Mouse (Mus musculus) naive thymus-derived CD4-positive, alpha-beta T cell, adult 2 months (primary cell): ENCODE data around the gene Sbds.

Experiments
- DNase-seq: peaks from one replicate; pipeline ENCODE4 v3.0.0-alpha.2; 2011; ENCODE audit warnings: low read depth

Sbds gene

GRCm38 (mm10) chr5:130255017-130255720, at the start of gene Sbds, which contains the start of gene Tyw1:
TSS of gene Sbds (minus strand) at chr5:130255530.
TSS of gene Tyw1 (plus strand) at chr5:130255619.
- DNase-seq, result peak; percentile 100

DNA sequence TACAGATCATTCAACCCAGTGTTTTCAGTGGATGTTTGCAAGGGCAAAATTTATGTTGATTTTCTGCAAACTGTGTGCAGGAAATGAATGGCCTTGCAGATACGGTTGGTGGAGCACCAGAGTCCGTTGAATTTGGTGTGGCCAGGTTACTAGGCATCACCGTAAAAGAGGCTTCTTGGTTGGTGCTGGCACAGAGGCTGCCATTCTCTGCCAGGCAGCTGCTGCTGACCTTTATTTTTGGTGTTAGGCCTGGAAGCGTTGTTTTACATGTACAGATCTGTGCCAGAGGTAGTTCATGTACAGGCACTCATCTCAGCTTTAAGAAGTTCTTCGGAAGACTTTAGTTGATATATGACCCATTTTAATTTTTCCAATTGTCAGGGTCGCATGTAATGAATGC, 48.3 kb upstream of the Sbds start:
- no peak for DNase-seq

DNA sequence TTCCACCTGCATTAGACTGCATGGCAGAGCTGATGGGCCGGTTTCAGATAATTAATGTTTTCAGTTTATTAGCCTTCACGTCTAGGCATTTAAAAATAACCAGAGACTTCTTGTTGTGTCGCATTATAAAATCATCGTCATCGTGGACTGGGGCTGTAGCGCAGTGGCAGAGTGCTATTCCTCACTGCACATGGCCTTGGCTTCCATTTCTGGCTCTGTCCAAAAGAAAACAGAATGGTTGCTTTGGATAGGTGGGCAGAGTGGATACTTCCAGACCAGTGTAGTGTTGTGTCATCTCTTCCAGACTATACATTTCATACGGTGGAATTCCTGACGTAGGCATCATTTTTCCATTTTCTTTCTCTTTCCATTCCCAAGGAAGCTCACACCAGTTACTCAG, 44.2 kb upstream of the Sbds start:
- DNase-seq, result no peak

- DNase-seq, result no peak
These were observed 43.6 kb upstream of the Sbds start for GRCm38 (mm10) chr5:130298831-130299460.

- DNase-seq, result no peak
These were observed 40.7 kb upstream of the Sbds start for GRCm38 (mm10) chr5:130296071-130296470.

DNA sequence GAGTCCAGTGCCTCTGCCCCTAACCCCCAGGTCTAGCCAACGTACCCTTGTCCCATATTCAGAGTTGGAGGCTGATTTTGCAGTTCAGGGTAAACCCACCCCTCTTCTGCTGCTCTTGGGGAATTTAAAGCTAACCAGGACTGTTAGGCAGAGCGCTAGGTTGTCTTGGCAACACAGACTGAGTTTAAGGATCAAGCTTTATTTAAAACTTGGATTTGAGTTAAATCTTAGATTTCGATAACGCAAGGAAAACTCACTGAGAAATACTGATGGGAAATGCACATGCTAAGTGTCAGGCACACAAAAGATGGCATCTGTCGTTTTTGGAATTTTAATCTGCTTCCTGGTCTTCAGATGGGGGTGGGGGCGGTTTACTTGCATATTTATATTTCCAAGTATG, 39.3 kb upstream of the Sbds start:
- no peak for DNase-seq

- no peak for DNase-seq
These were observed 38.6 kb upstream of the Sbds start for GRCm38 (mm10) chr5:130293941-130294340.

- DNase-seq, result no peak
These were observed 37.6 kb upstream of the Sbds start for GRCm38 (mm10) chr5:130292976-130293375.

DNA sequence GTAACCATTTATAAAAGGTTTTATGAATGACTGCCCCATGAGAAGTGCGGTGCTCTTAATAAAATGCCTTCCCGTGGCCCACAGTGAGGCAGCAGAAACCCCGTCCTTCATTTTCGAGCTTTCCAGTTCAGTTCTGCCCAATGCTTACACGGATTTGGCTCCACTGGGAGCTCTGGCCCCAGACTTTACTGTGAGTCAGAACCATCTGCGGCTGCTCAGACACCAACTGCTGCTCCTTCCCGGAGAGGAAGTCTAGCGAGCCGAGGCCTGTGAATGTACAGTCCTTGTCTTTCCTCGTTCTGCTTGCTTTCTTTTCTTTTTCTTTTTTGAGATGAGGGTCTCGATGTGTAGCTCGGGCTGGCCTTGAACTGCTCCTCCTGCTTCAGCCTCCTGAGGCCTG, 35.4 kb upstream of the Sbds start:
- DNase-seq, result no peak

GRCm38 (mm10) chr5:130290242-130290641, 34.9 kb upstream of the Sbds start:
- no peak for DNase-seq

GRCm38 (mm10) chr5:130288106-130288505, 32.8 kb upstream of the Sbds start:
- no peak for DNase-seq

DNA sequence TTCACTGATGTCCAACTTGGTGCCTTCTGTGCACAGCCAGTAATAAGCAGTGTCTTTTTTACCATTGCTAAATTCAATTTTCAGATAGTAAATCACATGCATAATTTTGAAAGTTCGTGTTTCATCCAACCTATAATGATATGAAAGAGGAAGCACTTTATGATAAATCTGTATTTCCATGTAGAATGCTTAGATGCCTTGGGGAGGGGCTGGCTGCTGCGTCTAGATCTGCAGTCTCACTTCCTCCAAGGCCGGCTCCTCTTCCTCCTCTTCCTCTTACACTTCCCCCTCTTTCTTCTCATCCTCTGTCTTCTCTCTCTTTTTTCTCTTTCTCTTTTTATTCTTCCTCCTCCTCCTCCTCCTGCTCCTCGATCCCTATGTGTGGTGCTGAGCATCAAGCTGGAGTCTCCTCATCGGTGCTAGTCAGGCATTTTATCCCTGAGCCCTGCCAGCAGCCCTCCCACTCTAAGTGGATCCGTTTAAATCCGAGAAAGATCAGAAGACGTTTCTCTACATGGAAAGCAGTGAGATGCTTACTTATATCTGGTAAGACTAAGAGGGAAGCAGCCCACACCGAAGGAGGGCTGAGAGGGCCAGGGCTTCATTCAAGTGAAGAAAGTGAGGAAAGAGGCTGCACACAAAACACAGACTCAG, 27.9 kb upstream of the Sbds start:
- DNase-seq, result no peak

DNA sequence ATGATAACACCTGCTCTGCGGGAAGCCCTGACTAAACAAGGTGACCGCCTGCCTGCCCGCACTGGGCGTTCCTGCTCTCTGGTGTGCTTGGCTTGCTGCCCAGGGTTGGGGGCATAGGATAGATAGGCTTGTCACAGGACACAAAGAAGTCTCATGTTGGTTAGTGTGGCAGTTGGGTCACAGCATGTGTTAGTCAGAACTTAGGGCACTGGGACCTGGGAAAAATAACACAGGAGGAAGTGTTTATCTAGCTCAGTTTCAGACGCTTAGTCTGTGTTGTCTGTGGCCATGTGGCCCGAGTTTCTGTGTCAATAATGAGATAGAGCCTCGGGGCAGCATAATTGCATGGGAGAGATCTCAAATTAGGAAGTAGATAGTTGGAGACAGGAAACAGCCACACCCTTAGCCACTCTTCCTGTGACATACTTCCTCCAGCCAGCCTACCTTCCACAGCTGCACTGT, 22.7 kb upstream of the Sbds start:
- DNase-seq, result no peak

- DNase-seq, result peak; percentile 66
These were observed 20.2 kb upstream of the Sbds start for GRCm38 (mm10) chr5:130275509-130275908.

DNA sequence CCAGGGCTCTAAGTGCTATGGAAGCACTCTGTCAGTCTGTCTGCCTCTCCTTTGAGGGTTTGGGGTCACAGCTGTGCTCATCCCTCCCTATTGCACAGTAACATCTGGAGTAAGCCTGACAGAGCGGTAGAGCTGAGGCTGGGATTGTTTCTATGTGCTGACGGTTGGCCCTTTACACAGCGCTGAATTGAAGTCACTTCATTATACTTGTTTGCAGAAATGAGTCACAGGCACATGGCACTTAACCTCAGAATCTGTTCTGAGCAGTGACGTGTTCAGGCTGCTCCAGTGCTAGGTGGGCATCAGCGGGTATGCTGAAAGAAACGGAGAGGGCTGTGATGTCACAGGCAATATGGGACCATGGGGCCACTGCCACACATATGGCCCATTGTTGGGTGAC, 17.7 kb upstream of the Sbds start:
- no peak for DNase-seq

DNA sequence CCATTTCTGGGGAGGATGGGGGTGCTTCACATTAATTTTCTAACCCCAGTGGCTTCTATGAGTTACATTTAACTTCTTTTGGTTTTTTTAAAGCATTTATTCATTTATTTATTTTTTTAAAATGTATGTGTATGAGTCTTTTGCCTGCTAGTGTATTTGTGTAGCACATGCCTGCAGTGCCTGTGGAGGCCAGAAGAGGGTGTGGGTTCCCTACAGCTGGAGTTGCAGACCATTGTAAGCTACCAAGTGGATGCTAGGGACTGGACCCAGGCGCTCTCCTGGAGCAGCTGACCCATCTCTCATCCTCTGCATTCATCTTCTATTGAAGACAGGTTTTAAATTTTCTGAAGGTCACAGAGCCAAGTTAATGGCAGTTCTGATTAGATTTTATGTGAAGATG, 17.0 kb upstream of the Sbds start:
- DNase-seq, result no peak

GRCm38 (mm10) chr5:130268976-130269375, 13.6 kb upstream of the Sbds start:
- DNase-seq, result no peak

DNA sequence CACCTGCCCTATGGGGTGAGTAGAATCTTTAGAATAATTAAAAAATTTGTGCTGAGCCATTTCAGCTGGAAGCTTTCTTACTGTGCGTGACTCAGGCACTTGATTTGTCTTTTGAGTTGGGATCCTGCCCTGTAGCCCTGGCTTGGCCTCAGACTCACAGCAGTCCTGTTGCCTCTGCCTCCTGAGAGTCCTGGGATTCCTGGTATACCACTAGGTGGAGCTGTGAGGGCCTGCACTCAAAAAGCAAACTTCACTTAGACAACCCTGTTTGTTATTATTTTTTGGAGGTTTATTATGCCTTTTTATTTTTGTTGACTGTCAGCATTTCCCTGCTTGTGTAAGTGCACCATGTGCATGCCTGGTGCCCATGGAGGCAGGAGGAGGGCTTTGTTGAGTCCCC, 12.0 kb upstream of the Sbds start:
- DNase-seq, result peak; percentile 43

DNA sequence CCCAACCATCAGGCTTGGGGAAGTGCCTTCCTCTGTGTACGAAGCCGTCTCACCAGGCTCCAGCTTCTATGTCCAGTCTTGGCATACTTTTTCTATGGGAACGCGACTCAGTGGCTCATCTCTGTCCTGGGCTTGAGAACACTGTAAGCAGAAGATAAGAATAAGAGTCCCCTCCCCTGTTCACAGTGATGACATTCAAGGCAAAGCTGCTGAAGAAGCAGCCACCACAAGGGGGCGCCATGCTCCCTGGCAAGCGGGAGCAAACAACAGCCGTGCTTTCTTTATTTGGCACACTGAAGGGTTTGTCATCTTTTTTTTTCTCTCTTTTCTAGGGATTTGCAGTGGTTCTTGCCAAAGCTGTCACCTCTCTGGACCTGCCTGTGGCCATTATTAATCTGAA, 11.3 kb upstream of the Sbds start:
- DNase-seq, result peak; percentile 61

GRCm38 (mm10) chr5:130264433-130265005, 9.2 kb upstream of the Sbds start:
- DNase-seq, result no peak

GRCm38 (mm10) chr5:130263454-130263853, 8.1 kb upstream of the Sbds start:
- no peak for DNase-seq

DNA sequence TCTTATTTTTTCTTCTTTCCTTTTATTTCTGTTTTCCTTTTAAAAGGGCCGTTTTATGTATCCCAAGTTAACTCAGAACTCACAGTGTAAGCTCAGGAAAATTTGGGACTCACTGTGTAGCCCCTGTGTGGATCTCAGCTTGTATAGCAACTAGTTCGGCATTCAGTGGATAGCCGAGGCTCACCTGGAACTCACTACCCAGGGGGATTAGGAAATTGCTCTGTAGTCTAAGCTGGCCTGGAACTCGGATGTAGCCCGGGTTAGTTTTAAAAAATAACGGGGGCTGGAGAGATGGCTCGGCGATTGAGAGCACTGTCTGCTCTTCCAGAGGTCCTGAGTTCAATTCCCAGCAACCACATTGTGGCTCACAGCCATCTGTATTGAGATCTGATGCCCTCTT, 2.0 kb upstream of the Sbds start:
- DNase-seq, result no peak
